Mouse (Mus musculus) G1E (cell line): ENCODE measurements around the gene Kras.

Experiments
- CTCF ChIP-seq: IDR thresholded peaks from 2 replicates; pipeline ENCODE4 v1.5.1; 2012; ENCODE audit warnings: low read depth, low read length, inconsistent platforms, mixed read lengths
- POLR2AphosphoS5 ChIP-seq: IDR thresholded peaks from 2 replicates; pipeline ENCODE4 v1.6.1; 2012; ENCODE audit warnings: low read depth, low read length, inconsistent platforms; ENCODE audit not compliant: insufficient replicate concordance

DNA sequence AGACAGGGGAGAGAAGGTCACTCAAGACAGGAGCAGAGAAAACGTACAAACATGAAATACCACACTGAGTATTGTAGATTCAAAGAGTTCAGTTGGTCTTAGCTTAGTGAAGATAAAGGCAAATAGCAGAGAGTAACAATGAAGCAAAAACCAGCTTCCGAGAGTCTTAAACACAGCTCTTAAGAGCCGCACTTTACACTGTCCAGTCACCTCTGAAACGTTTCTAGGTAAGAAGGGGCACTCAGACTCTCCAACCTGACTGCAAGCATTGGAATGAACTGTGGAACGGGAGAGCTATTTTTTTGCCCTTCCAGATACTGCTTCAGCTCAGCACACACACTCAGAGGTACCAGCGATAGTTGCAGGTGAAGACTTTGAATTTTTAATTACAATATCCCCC is 9.8 kb downstream of the Kras start:
- TF ChIP-seq CTCF (no peak), POLR2AphosphoS5 (no peak)
